Mouse (Mus musculus): ENCODE measurements at regions not wholly inside any gene's neighbourhood (a gene's known extent, or its start where the extent isn't known, plus 50 kb on each side); places are given as distances from the start of the nearest gene placed in this dataset.

GRCm38 (mm10) chr3:130839924-130840440 is 109.8 kb upstream of the Rpl34 start:
- no peak for TF ChIP-seq MYOD1 (IDR thresholded peaks at IDR 0.05; ENCODE audit: control insufficient read depth in 1 of 3, insufficient read length in 2 of 3, low read depth in 2 of 3)
- TF ChIP-seq E2F4 (IDR thresholded peaks at IDR 0.05; ENCODE audit: insufficient read depth) = no peak
- no peak for TF ChIP-seq REST (IDR thresholded peaks at IDR 0.05; ENCODE audit: insufficient read depth, insufficient read length)
- TF ChIP-seq POLR2A (IDR thresholded peaks at IDR 0.05; ENCODE audit: insufficient read length, low read depth) = no peak
- no peak for TF ChIP-seq CEBPB (IDR thresholded peaks at IDR 0.05; ENCODE audit: insufficient read depth, poor library complexity, severe bottlenecking)
- TF ChIP-seq USF1 (IDR thresholded peaks at IDR 0.05; ENCODE audit: low read depth) = no peak
- no peak for TF ChIP-seq MAX (IDR thresholded peaks at IDR 0.05; ENCODE audit: low read depth)
- TF ChIP-seq TCF12 (IDR thresholded peaks at IDR 0.05; ENCODE audit: insufficient read depth, poor library complexity, severe bottlenecking) = no peak
- TF ChIP-seq POLR2AphosphoS2 (IDR thresholded peaks at IDR 0.05; ENCODE audit: insufficient read length, low read depth) = no peak
- TF ChIP-seq SRF (IDR thresholded peaks at IDR 0.05; ENCODE audit: control insufficient read depth, insufficient read length, low read depth) = no peak
- no peak for TF ChIP-seq MYOG (IDR thresholded peaks at IDR 0.05; ENCODE audit: control insufficient read depth in 1 of 3, insufficient read depth in 1 of 3, insufficient read length in 2 of 3, low read depth in 2 of 3)
- TF ChIP-seq TCF3 (IDR thresholded peaks at IDR 0.05; ENCODE audit: insufficient read length, low read depth) = no peak

Data from myocyte (in vitro differentiated cells).